Mouse (Mus musculus) ovary, postnatal 10 days (tissue): ENCODE results near the gene Pla2g4b.

Experiments
- DNase-seq: peaks from one replicate; pipeline ENCODE4 v3.0.0; 2022; ENCODE audit warnings: low spot score

Gene Pla2g4b

DNA sequence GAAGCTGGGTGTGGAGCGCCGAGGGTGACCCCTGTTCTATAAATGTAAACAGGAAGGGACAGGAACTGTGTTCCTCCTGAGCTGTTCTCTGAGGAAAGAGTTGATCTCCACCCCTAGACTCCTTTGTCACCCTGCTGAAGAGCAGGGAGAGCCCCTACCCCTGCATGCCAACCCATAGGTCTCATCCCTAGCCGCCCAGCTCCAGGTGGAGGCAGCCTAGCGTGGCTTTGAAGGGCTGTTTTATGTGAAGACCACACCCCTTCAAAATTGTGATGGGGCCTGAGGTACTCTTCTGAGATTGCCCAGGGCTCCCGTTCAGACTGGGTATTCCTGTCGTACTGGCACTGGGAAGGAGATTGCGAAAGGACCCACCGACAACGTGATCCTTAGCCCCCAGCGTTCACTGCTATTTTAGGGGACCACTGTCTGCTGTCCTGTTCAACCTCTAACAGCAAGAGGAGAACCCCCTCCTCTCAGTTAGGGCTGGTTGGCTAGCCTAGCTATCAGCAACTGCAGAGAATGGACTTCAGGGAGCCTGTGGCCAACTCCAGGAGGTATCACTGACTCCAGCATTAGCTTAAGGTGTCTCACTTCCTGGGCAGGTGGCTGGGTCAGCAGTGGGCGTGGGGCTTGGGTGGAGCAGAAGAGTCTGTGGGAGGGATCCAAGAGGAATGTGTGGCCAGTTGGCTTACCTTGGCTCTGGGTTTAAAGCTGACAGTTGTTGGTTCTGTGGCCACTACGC is at the start of gene Pla2g4b:
Gene Pla2g4b, plus strand, starts transcription at position 692 of the 742 bp plus-strand sequence.
- DNase-seq: no peak

DNA sequence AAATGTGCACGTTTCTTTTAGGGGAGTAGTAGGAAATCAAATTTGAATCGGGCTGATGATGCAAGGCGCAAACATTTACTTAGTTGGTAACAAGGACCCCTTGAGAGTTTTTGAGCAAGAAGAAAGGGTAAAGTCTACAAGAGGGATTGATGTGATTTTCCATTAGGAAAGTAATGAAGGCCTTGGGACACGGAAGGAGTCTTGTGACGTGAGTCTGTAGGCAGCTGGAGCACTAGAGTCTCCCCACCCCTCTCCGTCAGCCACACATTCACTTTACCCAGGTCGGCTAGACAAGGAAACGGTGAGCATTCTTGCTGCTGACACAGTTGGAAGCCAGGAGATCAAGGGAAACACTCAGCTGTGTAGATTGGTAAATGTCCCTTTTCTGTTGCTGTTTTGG is 47.3 kb upstream of the Pla2g4b start:
- DNase-seq: no peak

DNA sequence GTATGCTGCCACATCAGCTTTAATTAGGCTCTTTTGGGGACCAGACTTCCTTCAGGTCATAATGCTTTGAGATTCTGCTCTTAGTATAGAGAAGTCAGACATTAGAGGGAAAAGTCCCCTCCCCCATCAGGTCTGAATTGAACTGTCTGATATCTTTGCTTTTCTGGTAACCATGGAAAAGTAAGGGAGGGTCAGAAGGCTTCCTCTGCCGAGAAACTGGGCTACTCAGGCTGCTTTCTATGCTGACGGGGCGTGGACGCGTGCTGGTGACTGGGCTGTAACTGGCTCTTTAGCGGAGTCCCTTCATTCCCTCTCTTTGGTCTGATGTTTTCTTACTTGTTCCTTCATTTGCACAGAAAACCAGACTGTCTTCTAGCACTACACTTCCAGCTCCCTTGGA is 46.8 kb upstream of the Pla2g4b start:
- no peak for DNase-seq

DNA sequence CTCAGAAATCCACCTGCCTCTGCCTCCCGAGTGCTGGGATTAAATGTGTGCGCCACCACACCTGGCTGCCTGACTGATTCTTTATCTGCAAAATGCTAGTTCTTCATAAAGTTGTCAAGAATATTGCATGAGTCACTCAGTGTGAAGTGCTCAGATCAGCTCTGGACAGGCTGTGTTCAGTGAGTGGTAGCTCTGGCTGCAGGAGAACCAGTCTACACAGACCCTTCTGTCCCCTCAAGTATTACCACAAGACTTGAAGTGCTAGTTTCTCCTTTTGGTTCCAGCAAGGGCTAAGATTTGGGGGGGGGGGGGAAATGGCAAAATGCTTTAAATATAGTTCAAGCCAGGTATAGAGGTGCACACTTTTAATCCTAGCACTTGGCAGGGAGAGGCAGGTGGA is 45.8 kb upstream of the Pla2g4b start:
- DNase-seq: no peak

DNA sequence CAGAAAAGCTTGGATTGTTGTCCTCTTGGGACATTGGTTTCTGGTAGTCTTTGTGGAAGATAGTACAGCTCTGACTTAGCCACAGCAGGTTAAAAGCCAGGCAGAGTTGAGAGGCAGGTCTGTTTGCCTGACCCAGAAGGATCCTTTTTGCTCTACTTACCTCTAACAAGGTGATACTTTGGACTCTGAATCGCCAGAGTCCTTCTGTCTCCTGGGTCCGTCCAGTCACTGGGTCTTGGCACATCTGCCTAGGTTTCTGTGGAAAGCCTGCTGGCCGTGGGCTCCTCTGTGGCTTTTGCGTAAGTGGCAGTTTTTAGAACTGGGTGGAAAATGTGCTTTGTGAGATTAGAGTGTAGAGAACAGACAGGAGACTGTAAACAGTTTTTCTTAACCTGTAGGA is 44.3 kb upstream of the Pla2g4b start:
- no peak for DNase-seq

DNA sequence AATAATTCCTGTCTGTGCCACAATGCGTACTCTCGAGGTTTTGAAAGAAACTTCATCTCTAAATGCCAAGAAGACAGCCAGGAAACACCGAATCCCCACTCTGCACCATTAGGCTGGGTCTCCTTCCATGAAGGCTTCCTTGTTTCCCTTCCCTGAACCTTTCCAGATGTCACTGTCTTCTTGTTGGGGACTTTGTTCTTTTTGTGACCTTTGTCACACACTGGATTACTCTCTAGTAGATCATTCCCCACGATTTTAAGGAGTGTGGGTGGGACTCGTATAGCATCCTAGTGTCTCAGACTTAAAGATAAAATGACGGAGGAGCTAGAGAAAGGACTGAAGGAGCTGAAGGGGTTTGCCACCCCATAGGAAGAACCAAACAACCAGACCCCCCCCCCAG is 42.3 kb upstream of the Pla2g4b start:
- DNase-seq: no peak

DNA sequence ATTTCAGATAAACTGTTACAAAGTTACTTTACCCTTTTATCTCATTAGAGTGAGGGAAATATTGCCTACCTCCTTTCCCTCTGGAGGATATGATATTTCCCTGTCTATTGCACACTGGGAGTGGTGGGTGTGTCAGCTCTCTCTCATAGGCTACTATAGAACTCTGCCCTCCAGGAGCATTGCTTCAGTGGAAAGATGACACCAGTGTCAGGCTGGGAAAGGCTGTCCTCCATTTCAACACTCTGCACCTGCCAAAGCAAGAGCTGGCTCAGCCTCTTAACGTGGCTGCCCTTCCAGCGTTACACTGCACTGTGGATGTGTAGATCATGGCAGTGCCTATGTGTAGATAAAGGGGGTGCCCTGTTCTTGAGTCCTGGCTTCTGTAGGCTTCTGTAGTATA is 40.9 kb upstream of the Pla2g4b start:
- no peak for DNase-seq

DNA sequence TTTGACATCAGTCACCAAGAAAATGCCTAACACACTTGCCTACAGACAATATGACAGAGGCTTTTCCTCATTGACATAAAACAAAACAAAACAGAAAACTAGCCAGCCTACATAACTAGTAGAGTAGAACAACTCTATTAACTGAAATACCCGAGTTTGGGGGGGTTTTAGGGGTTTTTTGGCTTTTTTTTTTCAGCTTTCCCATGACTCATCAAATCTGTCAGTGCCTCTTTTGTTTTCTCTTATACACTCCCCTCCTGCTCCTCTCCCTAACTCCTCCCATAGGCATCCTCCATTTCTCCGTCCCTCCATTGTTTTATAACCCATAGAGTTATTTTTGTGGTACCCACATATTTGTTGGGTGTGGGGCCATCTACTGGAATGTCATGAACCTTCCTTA is 39.7 kb upstream of the Pla2g4b start:
- DNase-seq: no peak

DNA sequence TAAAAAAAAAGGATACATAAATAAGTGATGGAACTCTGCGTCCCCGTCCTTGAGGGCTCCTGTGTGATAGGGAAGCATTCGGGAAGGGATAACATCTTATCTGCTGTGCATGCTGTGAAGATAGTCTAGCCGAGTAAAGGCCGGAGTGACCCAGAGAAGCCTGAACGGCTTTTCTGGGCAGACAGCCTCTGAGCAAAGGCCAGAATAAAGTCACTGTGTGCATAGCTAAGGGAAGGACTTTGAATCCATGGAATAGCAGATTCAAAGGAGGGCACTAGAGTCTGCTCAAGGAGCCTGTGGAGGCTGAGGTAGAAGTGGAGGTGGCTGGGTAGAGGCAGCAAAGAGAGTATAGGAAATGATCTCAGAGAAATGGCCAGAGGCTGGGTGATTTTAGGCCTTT is 38.4 kb upstream of the Pla2g4b start:
- no peak for DNase-seq

DNA sequence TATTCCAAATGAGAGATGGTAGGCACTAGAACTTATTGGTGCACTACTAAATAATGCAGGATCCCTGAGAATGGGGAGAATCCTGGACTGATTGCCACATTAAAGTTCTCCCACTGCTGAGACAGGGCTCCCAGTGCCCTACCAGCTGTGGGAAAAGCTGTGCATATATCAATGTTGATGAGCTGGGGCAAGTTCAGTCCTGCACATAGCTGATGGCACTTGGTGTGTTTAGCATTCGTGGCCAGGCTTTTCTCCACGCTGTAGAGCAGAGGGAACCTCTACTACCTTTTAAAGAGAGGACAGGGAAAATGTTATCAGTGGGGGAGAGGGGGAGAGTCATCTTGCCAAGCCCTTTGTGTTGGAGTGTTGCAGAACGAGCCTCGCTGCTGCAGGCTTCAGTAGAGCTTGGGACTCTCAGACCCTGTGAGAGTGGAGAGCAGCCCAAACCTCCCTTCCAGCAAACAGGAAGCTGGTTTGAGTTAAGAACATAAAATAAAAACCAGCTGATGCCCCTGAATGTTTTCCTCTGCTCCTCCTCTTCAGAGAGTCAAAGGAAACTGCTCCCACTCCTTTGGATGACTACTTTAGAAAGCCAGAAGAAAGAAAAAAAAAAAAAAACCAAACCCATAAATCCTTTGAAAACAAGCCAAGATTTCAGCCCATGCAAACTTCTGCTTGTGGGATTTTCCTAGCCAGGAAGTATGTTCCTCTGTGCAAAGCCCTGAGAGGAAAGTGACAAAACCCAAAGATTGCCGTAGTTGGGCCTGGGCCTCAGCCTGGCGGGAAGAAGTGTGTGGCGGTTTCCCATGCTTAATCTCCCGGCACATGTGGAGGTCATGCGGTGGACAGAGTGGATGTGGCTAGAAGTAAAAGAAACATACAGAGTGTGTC is 37.6 kb upstream of the Pla2g4b start:
- DNase-seq: no peak

DNA sequence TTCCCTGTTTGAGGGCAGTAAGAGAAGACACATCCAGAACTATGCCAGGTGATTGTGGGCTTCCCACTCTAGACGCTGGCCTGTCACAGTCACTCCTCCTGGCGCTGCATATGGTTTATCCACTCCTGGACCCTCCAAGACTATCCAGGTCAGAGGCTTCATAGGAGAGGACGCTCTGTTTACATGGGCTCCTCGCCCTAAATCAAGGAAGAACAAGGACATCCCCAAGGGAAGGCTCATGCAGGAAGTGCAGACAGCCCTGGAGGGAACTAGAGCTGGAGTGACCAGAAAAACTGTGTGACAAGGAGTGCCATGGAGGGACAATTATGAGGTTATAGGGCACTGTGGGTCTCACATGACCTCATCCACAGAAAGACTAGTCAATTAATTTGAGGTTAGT is 35.9 kb upstream of the Pla2g4b start:
- no peak for DNase-seq

DNA sequence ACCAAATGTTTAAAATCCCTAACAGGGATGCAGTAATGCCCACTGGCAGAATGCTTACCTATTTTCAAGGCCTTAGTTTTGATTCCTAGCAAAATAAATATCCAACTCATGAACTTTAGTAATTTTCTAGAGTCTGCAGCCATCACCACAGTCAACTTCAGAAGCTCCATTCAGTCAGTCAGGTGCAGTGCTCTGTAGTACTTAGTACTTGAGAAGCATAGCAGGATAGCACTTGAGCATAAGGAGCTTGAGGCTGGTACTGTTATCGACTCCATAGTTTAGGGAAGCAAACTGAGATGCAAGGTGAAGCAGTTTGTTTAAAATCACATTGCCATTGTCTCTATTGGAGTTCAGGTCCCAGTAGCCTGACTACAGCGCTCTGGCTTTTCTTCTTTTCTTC is 33.5 kb upstream of the Pla2g4b start:
- no peak for DNase-seq

DNA sequence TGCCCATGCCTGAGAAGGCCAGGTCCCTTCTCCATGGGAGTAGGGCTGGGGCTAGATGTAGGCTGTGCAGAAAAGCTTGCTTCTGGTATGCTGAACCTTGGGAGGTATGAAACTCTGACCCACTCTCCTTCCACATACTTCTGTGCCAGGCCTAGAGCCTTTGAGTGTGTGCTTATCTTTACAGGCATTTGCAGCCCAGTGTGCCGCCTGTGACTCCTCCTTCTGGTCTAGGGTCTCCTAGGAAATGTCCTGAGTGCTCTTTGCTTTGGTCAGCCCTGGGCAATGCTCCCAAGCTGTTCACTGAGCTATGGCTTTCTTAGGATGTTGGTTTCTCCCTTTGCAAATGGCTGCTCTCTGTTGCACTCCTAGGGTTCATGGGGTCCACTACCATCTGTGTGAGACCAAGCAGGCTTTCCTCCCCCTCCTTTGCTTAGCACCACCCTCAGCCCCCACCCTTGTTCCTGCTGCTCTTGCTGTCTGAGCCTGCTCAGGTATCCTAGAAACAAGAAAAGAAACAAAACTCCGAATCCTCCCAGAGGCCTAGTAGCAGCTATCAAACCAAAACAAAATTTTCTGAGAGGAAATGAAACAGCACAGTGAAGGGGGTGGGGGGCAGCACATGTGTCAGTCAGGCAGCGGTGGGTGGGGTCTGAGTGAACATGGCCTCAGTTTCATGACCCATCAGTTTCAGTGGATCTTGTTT is 32.2 kb upstream of the Pla2g4b start:
- DNase-seq: no peak

DNA sequence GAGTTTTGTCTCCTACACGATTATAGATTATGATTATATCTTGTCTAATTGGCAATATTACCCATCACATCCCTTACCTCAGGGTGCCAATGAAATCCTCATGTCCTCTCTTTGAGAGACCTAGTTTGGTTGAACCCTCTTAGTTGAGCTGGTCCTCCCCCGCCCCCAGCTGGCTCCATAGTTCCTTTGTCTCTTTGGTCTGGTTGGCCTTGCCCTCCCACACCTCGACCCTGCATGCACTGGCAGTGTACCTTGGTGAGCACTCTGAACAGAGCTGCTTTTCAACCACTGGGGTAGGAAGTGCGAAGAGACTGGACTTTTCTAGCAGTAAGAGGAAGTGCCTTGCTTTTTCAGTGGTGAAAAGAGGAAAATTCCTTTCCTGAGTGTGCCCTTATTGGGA is 31.3 kb upstream of the Pla2g4b start:
- no peak for DNase-seq

DNA sequence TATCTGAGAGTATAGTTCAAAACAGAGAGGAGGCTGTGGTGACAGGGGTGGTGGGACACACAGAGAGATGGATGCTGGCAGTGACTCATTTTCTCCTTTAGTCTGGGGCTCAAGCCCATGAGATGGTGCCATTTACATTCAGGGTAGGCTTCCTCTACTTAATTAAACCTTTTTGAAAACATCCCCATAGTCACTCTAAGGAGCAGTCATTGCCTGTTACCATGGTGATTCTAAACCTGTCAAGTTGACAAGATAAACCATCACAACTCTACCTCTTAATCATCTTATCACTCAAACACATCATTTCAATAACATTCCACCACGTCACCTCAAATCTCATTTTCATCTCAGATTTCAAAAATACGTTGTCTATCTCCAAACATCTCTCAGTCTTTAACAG is 29.2 kb upstream of the Pla2g4b start:
- DNase-seq: no peak

DNA sequence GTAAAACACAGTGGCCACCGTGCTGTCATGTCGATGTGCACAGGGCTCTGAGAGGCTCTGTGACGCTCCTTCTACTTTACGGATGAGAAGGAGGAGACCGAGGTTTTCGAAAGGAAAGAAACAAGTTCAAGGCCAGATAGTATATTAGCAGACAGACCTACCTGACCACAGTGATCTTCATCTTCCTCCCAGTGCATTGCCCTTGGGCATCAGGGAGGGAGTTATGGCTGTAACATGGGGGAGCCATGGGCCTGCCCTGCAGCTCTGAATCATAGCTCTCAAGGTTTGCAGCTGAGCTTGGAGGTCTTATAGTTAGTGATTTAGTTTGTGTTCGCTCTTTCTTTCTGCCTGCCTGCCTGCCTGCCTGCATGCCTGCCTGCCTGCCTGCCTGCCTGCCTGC is 26.5 kb upstream of the Pla2g4b start:
- no peak for DNase-seq

DNA sequence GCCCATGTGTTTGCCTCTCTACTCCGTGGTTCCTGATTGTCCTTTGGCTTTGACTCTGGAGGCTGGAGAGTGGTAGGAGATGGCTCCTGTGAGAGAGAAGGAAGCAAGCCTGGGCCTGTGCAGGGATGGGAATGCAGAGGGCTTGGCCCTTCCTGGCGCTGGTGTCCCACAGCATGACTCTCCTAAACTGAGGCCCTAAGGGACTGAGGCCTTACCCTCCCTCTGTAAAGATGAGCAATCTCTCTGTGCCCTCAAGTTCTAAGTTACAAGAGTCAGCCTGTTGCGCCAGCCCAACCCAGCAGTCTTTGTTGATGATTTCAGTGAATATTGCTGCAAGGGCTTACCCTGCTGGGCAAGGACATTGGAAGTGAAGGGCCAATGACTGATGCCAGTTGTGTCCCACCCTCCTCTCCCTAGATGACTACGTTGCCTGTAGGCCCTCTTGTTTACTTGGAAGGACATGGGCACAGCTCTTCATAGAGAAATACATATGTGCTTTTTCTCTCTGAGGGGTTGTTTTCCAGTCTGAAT is 25.5 kb upstream of the Pla2g4b start:
- no peak for DNase-seq

DNA sequence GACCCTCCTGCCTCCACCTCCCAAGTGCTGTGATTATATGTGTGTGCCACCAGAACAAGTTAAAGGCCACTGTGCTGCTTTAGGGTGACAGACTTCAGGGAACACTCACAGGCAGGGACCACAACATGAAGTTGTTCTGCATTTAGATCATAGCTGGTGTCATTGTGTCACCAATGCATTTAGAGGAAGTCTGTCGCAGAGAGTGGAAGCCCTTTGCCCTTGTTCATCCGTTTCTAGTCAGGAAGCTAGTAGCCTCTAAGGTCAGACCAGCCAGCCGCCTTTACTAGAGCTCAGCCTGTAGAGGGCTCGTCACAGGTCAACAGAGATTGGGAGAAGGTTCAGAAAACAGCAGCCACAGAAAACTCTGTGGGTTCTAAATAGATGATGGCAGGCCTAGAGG is 24.5 kb upstream of the Pla2g4b start:
- no peak for DNase-seq

DNA sequence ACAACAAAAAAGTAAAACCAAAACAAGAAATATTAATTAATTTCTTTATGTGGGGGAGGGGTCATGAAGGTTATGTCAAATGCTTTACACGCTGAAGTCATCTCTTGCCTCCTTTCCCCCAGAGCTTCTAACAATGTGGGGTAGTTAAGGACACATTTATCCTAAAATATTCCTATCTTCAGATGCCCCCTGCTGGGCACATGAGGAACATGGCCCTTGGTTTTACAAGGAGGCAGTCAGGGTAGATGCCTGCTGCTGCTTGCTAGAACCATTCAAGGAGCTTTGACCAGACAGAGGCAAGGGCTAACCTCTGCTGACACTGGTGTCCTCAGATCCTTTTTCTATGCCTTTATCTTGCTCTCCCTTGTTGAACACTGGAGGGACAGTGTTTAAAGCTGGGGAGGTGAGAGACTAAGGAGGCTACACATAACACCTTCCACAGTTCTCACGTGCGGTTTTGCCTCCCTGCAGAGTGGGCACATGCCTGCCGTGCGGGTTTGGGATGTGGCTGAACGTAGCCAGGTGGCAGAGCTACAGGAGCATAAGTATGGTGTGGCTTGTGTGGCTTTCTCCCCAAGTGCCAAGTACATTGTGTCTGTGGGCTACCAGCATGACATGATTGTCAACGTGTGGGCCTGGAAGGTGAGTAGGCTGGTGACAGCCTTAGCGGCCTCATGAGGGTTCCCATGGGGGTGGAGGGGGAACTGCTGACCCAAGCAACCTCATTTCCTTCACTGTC is 21.6 kb upstream of the Pla2g4b start:
- DNase-seq: no peak

DNA sequence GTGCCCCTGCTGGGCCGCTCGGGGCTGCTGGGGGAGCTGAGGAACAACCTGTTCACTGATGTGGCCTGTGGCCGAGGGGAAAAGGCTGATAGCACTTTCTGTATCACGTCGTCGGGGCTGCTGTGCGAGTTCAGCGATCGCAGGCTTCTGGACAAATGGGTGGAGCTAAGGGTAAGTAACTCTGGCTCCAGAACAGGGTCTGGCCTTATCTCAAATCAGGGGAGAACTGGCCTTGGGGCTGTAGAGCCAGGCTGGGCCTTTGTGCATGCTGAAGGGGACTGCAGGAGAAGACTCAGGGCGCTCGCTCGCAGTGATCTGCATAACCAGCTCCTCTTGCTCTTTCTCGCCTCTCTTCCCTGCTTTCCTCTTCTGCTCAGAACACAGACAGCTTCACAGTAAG is 20.3 kb upstream of the Pla2g4b start:
- DNase-seq: no peak

DNA sequence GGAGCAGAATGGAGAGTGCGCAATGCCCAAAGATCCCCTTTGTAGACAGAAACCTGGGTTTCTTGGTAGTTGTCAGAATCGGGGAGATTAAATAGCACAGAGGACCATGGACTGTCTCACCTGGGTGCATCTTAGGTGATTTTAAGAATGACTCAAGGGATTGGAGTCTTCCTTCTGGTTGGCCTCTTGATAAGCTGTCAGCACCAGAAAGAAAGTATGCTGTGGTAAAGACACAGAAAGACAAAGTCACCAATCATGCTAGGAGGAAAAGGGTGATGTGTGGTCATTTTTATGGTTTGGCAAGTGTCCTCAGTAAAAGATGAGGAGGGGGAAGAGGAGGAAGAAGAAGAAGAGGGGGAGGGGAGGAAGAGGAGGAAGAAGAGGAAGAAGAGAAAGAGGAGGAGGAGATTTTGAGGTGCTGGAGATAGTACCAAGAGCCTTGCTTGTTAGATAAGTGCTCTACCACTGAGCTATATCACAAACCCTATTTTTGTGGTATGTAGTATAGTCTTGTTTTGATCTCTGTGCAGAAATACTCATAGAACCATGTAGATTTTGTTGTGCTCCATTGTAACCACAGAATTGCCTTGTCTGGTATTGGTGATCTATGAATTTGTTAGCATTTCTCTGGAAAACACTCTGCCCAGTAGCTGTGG is 19.3 kb upstream of the Pla2g4b start:
- no peak for DNase-seq
